Comparison of ENCODE assay signal across 8 mouse cellular contexts in the genomic region with DNA sequence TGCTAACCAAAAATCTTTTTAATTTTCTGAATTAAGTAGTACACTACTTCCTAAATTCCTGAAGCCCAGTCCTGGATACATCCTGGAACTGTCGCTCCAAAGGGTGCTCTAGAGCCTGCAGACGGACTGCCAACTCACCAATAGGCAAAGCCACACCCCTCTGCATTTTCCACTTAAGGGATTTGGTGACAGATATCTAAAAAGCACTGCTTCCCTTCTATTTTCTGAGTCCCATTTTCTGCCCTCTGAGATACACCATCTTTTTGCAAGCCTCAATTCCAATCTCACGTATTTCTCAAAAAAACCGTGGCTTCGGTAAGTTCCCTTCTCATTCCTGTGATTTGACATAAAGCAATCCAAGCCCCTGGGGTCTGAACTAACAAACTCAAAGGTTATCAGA. TPM values are rescaled to one million over a fixed set of nuclear protein-coding genes. Genes with fewer than 3 reads are reported as not detected.
DNase-seq lines count a peak whose midpoint lies in the region; ATAC-seq and TF ChIP-seq lines count a peak whose summit lies in the region.

No protein-coding gene starts in this region.

- peaks cover 5% of the 10 kb centered on the region; the same call in 1 of the 2 replicates for H3K79me2 ChIP-seq in heart, adult 2 months (replicated peaks; ENCODE audit: control insufficient read depth, insufficient read depth, low read length)

- intact Hi-C loops in heart, adult 2 months (cut with DNase I): no loop called here
- intact Hi-C loops in heart, postnatal 14 days (cut with DNase I): no loop called here

- H3K4me1 ChIP-seq in heart, adult 2 months (ENCODE audit: control insufficient read depth, insufficient read depth, low read length): no peaks in the 10 kb centered on the region; the same call in 1 of the 2 replicates
- peaks cover 18% of the 10 kb centered on the region for H3K4me1 ChIP-seq in heart, embryonic 16.5 days (ENCODE audit: control insufficient read depth, insufficient read depth, low read length)
- H3K4me1 ChIP-seq in lung, embryonic 14.5 days (ENCODE audit: insufficient read depth): peaks cover 4% of the 10 kb centered on the region
- peaks cover 6% of the 10 kb centered on the region for H3K4me1 ChIP-seq in stomach, embryonic 15.5 days
- H3K4me1 ChIP-seq in thymus, adult 2 months (replicated peaks; ENCODE audit: control insufficient read depth, insufficient read depth, low read length): peaks cover 3% of the 10 kb centered on the region

- H3K9me3 ChIP-seq in heart, embryonic 16.5 days (replicated peaks; ENCODE audit: control insufficient read depth, low read length): no peaks in the 10 kb centered on the region
- no peaks in the 10 kb centered on the region for H3K9me3 ChIP-seq in lung, embryonic 14.5 days (ENCODE audit: low read depth, low read length)
- H3K9me3 ChIP-seq in stomach, embryonic 15.5 days: no peaks in the 10 kb centered on the region

- ATAC-seq in heart, embryonic 16.5 days (replicated peaks; ENCODE audit: extremely low read depth, insufficient read depth, low FRiP score): no peak
- no peak for ATAC-seq in lung, embryonic 14.5 days (ENCODE audit: insufficient read depth)
- ATAC-seq in stomach, embryonic 15.5 days (ENCODE audit: insufficient read depth, low FRiP score, low read depth): no peak

- DNase-seq in heart, adult 2 months: no peak
- DNase-seq in heart, postnatal 14 days: no peak
- DNase-seq in Muller cell, postnatal 12 days (ENCODE audit: inconsistent ontology term): peak; percentile 54
- DNase-seq in lung, embryonic 14.5 days: peak; percentile 67
- DNase-seq in thymus, adult 2 months: no peak
- DNase-seq in layer of hippocampus, adult 9-10 months (ENCODE audit: low spot score): no peak

- no peak for TF ChIP-seq POLR2A in heart, adult 2 months (IDR thresholded peaks at IDR 0.05; ENCODE audit: insufficient read depth, low read depth, low read length)
- TF ChIP-seq POLR2A in thymus, adult 2 months (IDR thresholded peaks at IDR 0.05; ENCODE audit: control insufficient read depth, extremely low read depth, insufficient read depth, low read length, poor library complexity): no peak

- H3K9ac ChIP-seq in heart, adult 2 months (ENCODE audit: low read depth, low read length): peak overlapping the region; percentile 95
- H3K9ac ChIP-seq in heart, embryonic 16.5 days (ENCODE audit: low read length): peak overlapping the region; percentile 94
- peak overlapping the region; percentile 91 for H3K9ac ChIP-seq in lung, embryonic 14.5 days
- peak overlapping the region; percentile 66; the same call in 1 of the 2 replicates for H3K9ac ChIP-seq in stomach, embryonic 15.5 days

- peak overlapping the region; percentile 78 for H3K4me2 ChIP-seq in heart, embryonic 16.5 days (ENCODE audit: low read depth, low read length)
- peak overlapping the region; percentile 70 for H3K4me2 ChIP-seq in lung, embryonic 14.5 days
- H3K4me2 ChIP-seq in stomach, embryonic 15.5 days: peak overlapping the region; percentile 60

- TF ChIP-seq CTCF in heart, adult 2 months (IDR thresholded peaks at IDR 0.05): no peak
- no peak for TF ChIP-seq CTCF in lung, embryonic 14.5 days (IDR thresholded peaks at IDR 0.05; ENCODE audit: low read depth)
- TF ChIP-seq CTCF in thymus, adult 2 months (IDR thresholded peaks at IDR 0.05; ENCODE audit: borderline replicate concordance, control insufficient read depth, extremely low read depth, insufficient read depth, low read length, poor library complexity): no peak

- H3K27me3 ChIP-seq in heart, adult 2 months (ENCODE audit: control insufficient read depth, insufficient read depth, low read length): no peaks in the 10 kb centered on the region
- H3K27me3 ChIP-seq in heart, embryonic 16.5 days (ENCODE audit: control insufficient read depth, insufficient read depth, low read length): no peaks in the 10 kb centered on the region
- no peaks in the 10 kb centered on the region for H3K27me3 ChIP-seq in lung, embryonic 14.5 days (ENCODE audit: insufficient read depth, low read length)
- no peaks in the 10 kb centered on the region for H3K27me3 ChIP-seq in stomach, embryonic 15.5 days (replicated peaks)
- no peaks in the 10 kb centered on the region for H3K27me3 ChIP-seq in thymus, adult 2 months (ENCODE audit: control insufficient read depth, insufficient read depth, low read length)

- H3K27ac ChIP-seq in heart, adult 2 months: peak overlapping the region; percentile 87
- H3K27ac ChIP-seq in heart, embryonic 16.5 days (ENCODE audit: low read length): peak overlapping the region; percentile 91
- peak overlapping the region; percentile 89 for H3K27ac ChIP-seq in lung, embryonic 14.5 days (ENCODE audit: low read depth)
- peak overlapping the region; percentile 84; the same call in 1 of the 2 replicates for H3K27ac ChIP-seq in stomach, embryonic 15.5 days
- no peak overlapping the region for H3K27ac ChIP-seq in thymus, adult 2 months (ENCODE audit: control insufficient read depth, insufficient read depth, low read length)

- under 1% methylated on average over 5 of the region's 5 CpGs for WGBS in heart, adult 2 months
- WGBS in heart, embryonic 16.5 days: 1% methylated on average over 5 of the region's 5 CpGs
- WGBS in lung, embryonic 14.5 days: under 1% methylated on average over 5 of the region's 5 CpGs
- whole genome bisulfite sequencing in stomach, embryonic 15.5 days: 0% methylated on average over 5 of the region's 5 CpGs
- 2% methylated on average over 5 of the region's 5 CpGs for WGBS in thymus, adult 2 months

- peak overlapping the region; percentile 96 for H3K4me3 ChIP-seq in heart, adult 2 months
- H3K4me3 ChIP-seq in heart, embryonic 16.5 days (ENCODE audit: low read length): peak overlapping the region; percentile 95
- H3K4me3 ChIP-seq in lung, embryonic 14.5 days (ENCODE audit: low read depth, low read length): peak overlapping the region; percentile 77
- peak overlapping the region; percentile 67 for H3K4me3 ChIP-seq in stomach, embryonic 15.5 days (replicated peaks)
- no peak overlapping the region for H3K4me3 ChIP-seq in thymus, adult 2 months (ENCODE audit: control insufficient read depth, insufficient read depth, low read length)

- no peak for TF ChIP-seq EP300 in heart, adult 2 months (IDR thresholded peaks at IDR 0.05; ENCODE audit: insufficient read depth, low read depth, low read length)

- no peaks in the 10 kb centered on the region for H3K36me3 ChIP-seq in heart, adult 2 months (ENCODE audit: control insufficient read depth, insufficient read depth, low read length)
- peaks cover 4% of the 10 kb centered on the region; the same call in 1 of the 2 replicates for H3K36me3 ChIP-seq in heart, embryonic 16.5 days (ENCODE audit: control insufficient read depth, insufficient read depth)
- H3K36me3 ChIP-seq in lung, embryonic 14.5 days (ENCODE audit: insufficient read depth): peaks cover 12% of the 10 kb centered on the region
- H3K36me3 ChIP-seq in stomach, embryonic 15.5 days: no peaks in the 10 kb centered on the region
- H3K36me3 ChIP-seq in thymus, adult 2 months (ENCODE audit: control insufficient read depth, insufficient read depth, low read length): peaks cover 2% of the 10 kb centered on the region

RNA-seq across cellular contexts. Expression of gene Ostc, which starts 0.7 kb away (rescaled TPM):
- total RNA-seq in heart, adult 2 months (2021): 10 to 100 TPM; 46.7 to 50.9 TPM
- polyA plus RNA-seq in heart, adult 2 months (2012; rRNA removed): 32.8 and 61.5 TPM in 2 replicates
- 10 to 100 TPM; 42.1 to 55.0 TPM for total RNA-seq in heart, postnatal 14 days (2021)
- polyA plus RNA-seq in heart, embryonic 16.5 days (2015; fragmentation: Nextera tagmentation; extraction: Ambion mirVana): 214 and 231 TPM in 2 replicates
- polyA plus RNA-seq in lung, embryonic 14.5 days (2014; fragmentation: Nextera tagmentation; extraction: Ambion mirVana): 401 and 409 TPM in 2 replicates
- polyA plus RNA-seq in stomach, embryonic 15.5 days (2015; fragmentation: Nextera tagmentation; extraction: Ambion mirVana): 423 and 433 TPM in 2 replicates
- 61.8 and 69.1 TPM in 2 replicates for polyA plus RNA-seq in thymus, adult 2 months (2012; rRNA removed)

RNA-seq across cellular contexts. Expression of gene Rpl34, which starts 21.7 kb away (rescaled TPM):
- total RNA-seq in heart, adult 2 months (2021): 100 to 1,000 TPM; 343 to 379 TPM
- polyA plus RNA-seq in heart, adult 2 months (2012; rRNA removed): 757 and 809 TPM in 2 replicates
- total RNA-seq in heart, postnatal 14 days (2021): 100 to 1,000 TPM; 373 to 414 TPM
- polyA plus RNA-seq in heart, embryonic 16.5 days (2015; fragmentation: Nextera tagmentation; extraction: Ambion mirVana): 445 and 463 TPM in 2 replicates
- 1,090 and 1,134 TPM in 2 replicates for polyA plus RNA-seq in lung, embryonic 14.5 days (2014; fragmentation: Nextera tagmentation; extraction: Ambion mirVana)
- 843 and 874 TPM in 2 replicates for polyA plus RNA-seq in stomach, embryonic 15.5 days (2015; fragmentation: Nextera tagmentation; extraction: Ambion mirVana)
- polyA plus RNA-seq in thymus, adult 2 months (2012; rRNA removed): 1,694 and 2,577 TPM in 2 replicates

Comparison
In these comparisons a context has a peak if more than half of its experiments do, and no peak if none do; other contexts are left out.
1. DNase-seq: peak in Muller cell, postnatal 12 days (single experiment) and lung, embryonic 14.5 days (single experiment); none in heart, adult 2 months (0 of 2), heart, postnatal 14 days (0 of 2), thymus, adult 2 months (single experiment) and layer of hippocampus, adult 9-10 months (single experiment).
2. Peak in every context shown above with its lines, with median percentiles within 50 percentile points of each other: H3K9ac ChIP-seq and H3K4me2 ChIP-seq.